Mouse (Mus musculus) embryonic facial prominence, embryonic 15.5 days (tissue): ENCODE results near the gene Rgs8. TPM values are rescaled to one million over a fixed set of nuclear protein-coding genes. Genes with fewer than 3 reads are reported as not detected.

ENCODE experiments used
- ATAC-seq: fragments of 200-750 bp; cut with Nextera tagmentation; 2 replicates; pipeline ENCODE4 v1.8.0; 2017; ENCODE audit warnings: low read depth, moderate TSS enrichment; ENCODE audit not compliant: insufficient number of reproducible peaks, low FRiP score, low TSS enrichment
- H3K27ac ChIP-seq: fragments of 300-500 bp; sonication (generic); replicated peaks from 2 replicates; pipeline ENCODE4 v1.5.1; 2015; ENCODE audit warnings: mild to moderate bottlenecking, inconsistent platforms
- H3K27me3 ChIP-seq: fragments of 300-500 bp; sonication (generic); 2 replicates; pipeline ENCODE4 v1.6.1; 2015; ENCODE audit warnings: inconsistent platforms
- H3K36me3 ChIP-seq: fragments of 300-500 bp; sonication (generic); 2 replicates; pipeline ENCODE4 v1.6.1; 2015; ENCODE audit warnings: mild to moderate bottlenecking, inconsistent platforms
- H3K4me1 ChIP-seq: fragments of 300-500 bp; sonication (generic); 2 replicates; pipeline ENCODE4 v1.6.1; 2015; ENCODE audit warnings: inconsistent platforms
- H3K4me2 ChIP-seq: fragments of 300-500 bp; sonication (generic); replicated peaks from 2 replicates; pipeline ENCODE4 v1.6.1; 2015; ENCODE audit warnings: mild to moderate bottlenecking, inconsistent platforms
- H3K4me3 ChIP-seq: fragments of 300-500 bp; sonication (generic); replicated peaks from 2 replicates; pipeline ENCODE4 v1.5.1; 2015; ENCODE audit warnings: mild to moderate bottlenecking, inconsistent platforms
- H3K9ac ChIP-seq: fragments of 300-500 bp; sonication (generic); 2 replicates; pipeline ENCODE4 v1.6.1; 2015; ENCODE audit warnings: inconsistent platforms
- H3K9me3 ChIP-seq: fragments of 300-500 bp; sonication (generic); replicated peaks from 2 replicates; pipeline ENCODE4 v1.6.1; 2016; ENCODE audit warnings: inconsistent platforms
- WGBS: fragments of 180-500 bp; shearing (Covaris S2); methylation state at CpG from one replicate; pipeline ENCODE4 v1.1.7; 2015; 5-methylcytosine and 5-hydroxymethylcytosine counted together
- polyA plus RNA-seq: library from polyadenylated mRNA; unstranded; fragments of >200 nt; fragmentation: Nextera tagmentation; extraction: Ambion mirVana; gene quantifications from 2 replicates; pipeline ENCODE4 v1.2.1, GENCODE M21; 2015

Gene Rgs8
- polyA plus RNA-seq, 1 experiment from 2014 or later, result 1.0 TPM

DNA sequence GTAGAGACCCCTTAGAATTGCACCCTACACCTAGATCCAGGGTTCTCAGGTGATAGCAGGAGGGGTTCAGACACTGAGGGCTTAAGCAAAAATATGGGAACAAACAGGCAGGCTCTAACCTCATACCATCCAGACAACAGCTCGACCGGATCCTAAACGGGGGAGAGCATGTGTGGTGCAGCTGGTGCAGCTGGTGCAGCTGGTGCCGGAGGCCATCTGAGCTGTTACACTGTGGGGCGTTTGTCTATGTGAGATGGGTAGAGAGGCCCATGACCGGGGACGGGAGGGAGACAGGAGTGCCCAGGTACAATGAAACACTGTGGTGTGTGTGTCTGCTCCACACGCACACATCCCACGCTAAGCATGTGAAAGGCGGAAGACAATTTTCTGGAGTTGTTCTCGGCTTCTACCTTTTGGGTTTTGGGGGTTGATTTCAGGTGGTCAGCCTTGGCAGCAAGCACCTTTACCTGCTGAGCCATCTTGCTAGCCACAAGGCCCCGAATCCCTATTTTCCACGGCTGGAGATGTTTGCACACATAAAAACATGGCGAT lies 93.4 kb downstream of the Rgs8 start:
- no peaks in the 10 kb centered on the region for H3K36me3 ChIP-seq
- no peak for ATAC-seq
- no peak overlapping the region for H3K9ac ChIP-seq
- H3K4me3 ChIP-seq, result no peak overlapping the region
- no peak overlapping the region for H3K4me2 ChIP-seq
- H3K9me3 ChIP-seq, result no peaks in the 10 kb centered on the region
- WGBS, result 67% methylated on average over 14 of the region's 14 CpGs
- H3K4me1 ChIP-seq, result peaks cover 15% of the 10 kb centered on the region
- peaks cover 5% of the 10 kb centered on the region for H3K27me3 ChIP-seq
- H3K27ac ChIP-seq, result no peak overlapping the region

DNA sequence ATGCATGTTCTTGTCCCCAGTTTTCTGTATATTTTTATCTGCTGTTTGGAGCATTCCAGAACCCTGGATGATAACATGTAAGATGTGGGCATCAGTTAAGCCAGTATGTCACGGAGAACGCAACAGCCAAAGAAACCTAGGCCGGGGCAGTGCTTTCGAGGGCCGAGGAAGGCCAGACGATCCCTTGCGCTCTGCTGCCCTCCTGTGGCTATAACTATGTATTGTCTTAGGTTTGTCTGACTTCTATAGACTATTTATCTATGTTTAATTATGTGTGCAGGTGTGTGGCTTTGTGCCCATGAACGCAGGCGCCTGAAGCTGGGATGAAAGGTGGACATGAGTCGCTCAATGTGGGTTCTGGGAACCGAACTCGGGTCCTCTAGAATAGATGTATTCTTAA lies 93.9 kb downstream of the Rgs8 start:
- Histone ChIP-seq H3K4me1 (peaks cover 17% of the 10 kb centered on the region), H3K4me2 (no peak overlapping the region), H3K27ac (no peak overlapping the region), H3K9ac (no peak overlapping the region), H3K27me3 (peaks cover 3% of the 10 kb centered on the region; the same call in 1 of the 2 replicates), H3K9me3 (no peaks in the 10 kb centered on the region), H3K36me3 (no peaks in the 10 kb centered on the region), H3K4me3 (no peak overlapping the region)
- ATAC-seq, result no peak
- WGBS, result 2% methylated on average over 12 of the region's 12 CpGs

DNA sequence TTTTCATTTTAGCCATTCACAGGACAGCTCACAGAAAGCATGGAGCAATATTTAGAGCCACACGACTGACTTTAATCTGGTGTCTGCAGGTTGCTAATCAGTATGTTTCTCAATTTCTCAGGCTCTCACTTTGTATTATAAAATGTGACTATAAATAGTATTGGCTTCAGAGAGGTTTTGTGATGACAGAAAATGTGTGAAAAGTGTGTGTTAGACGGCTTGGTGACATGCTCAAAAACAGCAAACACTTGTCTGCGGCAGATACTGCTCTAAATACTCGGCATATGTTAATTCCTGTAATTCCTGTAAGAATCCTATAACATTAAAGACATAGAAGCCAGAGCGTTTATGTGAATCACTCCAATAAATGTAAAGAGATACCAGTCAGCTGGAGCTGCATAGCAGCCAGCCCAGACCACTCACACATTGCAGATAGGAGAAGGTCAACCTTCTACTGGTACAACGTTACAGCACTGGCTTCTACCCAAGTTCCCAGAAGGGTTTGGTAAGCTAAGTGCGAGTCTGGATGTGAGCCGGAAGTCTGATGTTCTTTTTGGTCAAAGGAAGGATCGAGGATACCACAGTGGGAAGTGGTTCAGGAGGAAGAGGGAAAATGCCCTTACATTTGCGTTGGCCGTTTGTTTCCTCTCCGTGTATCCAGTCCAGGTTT lies 95.2 kb downstream of the Rgs8 start:
- no peak for ATAC-seq
- 64% methylated on average over 12 of the region's 12 CpGs for WGBS
- H3K4me2 ChIP-seq, result no peak overlapping the region

DNA sequence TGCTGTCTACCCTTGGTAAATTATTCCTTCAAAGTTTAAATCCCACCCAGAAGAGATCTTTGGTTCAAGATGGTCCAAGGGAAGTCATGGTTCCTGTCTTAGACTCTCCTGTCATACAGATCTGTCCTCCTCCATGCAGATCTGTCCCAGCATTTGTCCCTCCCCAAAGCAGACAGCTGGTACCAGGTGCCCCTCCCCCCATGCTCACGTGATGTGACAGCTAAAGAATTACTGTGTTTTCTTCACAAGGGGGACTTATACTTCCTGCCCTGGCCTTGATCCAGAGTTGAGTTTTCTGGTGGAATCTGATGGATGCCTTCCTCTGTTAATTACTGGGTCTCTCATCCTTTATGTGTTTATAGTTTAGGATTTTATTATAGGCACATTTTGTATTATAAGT lies 95.7 kb downstream of the Rgs8 start:
- Histone ChIP-seq H3K27me3 (no peaks in the 10 kb centered on the region), H3K4me3 (no peak overlapping the region), H3K9me3 (no peaks in the 10 kb centered on the region), H3K27ac (no peak overlapping the region), H3K4me1 (peaks cover 25% of the 10 kb centered on the region), H3K4me2 (peak overlapping the region; percentile 52; the same call in 1 of the 2 replicates), H3K9ac (no peak overlapping the region), H3K36me3 (no peaks in the 10 kb centered on the region)
- no peak for ATAC-seq
- WGBS, result 7% methylated on average over 1 of the region's 1 CpGs

More for the DNA sequence above, 95.2 kb downstream of the Rgs8 start:
- Histone ChIP-seq H3K4me3 (no peak overlapping the region), H3K4me1 (peaks cover 25% of the 10 kb centered on the region), H3K9ac (no peak overlapping the region), H3K27me3 (no peaks in the 10 kb centered on the region; the same call in 1 of the 2 replicates), H3K36me3 (no peaks in the 10 kb centered on the region), H3K9me3 (no peaks in the 10 kb centered on the region), H3K27ac (no peak overlapping the region)

GRCm38 (mm10) chr1:153749211-153749801 lies 96.5 kb downstream of the Rgs8 start, which contains the start of gene Rnasel:
Gene Rnasel, plus strand, starts transcription at chr1:153749426.
- Histone ChIP-seq H3K9me3 (no peaks in the 10 kb centered on the region), H3K4me1 (peaks cover 25% of the 10 kb centered on the region), H3K9ac (peak within 1 kb of the TSS; percentile 46), H3K27ac (peak within 1 kb of the TSS; percentile 44), H3K4me2 (peak within 1 kb of the TSS; percentile 52), H3K36me3 (no peaks in the 10 kb centered on the region), H3K27me3 (no peaks in the 10 kb centered on the region), H3K4me3 (peak within 1 kb of the TSS; percentile 49)
- 2% methylated on average over 18 of the region's 18 CpGs for WGBS
- ATAC-seq, result 0 out of 2 replicates have a peak, but pooled peaks have one; percentile 45

Other genes with a start within 250 kb of the Rgs8 start
- 0.24 and 0.42 TPM in 2 replicates for gene Shcbp1l, start 227.9 kb upstream of the Rgs8 start, polyA plus RNA-seq
- 26.5 and 26.9 TPM in 2 replicates for gene Dhx9, start 165.4 kb upstream of the Rgs8 start, polyA plus RNA-seq
- 21.4 and 23.5 TPM in 2 replicates for gene Npl, start 103.0 kb upstream of the Rgs8 start, polyA plus RNA-seq
- 18.5 and 20.6 TPM in 2 replicates for gene Rgs16, start 87.3 kb downstream of the Rgs8 start, polyA plus RNA-seq
- gene Rnasel, start 96.4 kb downstream of the Rgs8 start, polyA plus RNA-seq, result 14.3 and 14.8 TPM in 2 replicates
- gene Rgsl1, start 191.1 kb downstream of the Rgs8 start, polyA plus RNA-seq, result 0.14 and 0.37 TPM in 2 replicates
- 0.46 and 0.49 TPM in 2 replicates for gene Teddm1b, start 221.3 kb downstream of the Rgs8 start, polyA plus RNA-seq
- gene Teddm1a, start 238.7 kb downstream of the Rgs8 start, polyA plus RNA-seq, result not detected in 2 replicates
- 115 and 119 TPM in 2 replicates for gene Glul, start 246.9 kb downstream of the Rgs8 start, polyA plus RNA-seq
- gene Teddm2, start 247.2 kb downstream of the Rgs8 start, polyA plus RNA-seq, result 0.92 and 1.1 TPM in 2 replicates